Mouse (Mus musculus) left cerebral cortex, postnatal 10 days (tissue): ENCODE measurements around the gene Tnfaip6. TPM values are rescaled to one million over a fixed set of nuclear protein-coding genes. Genes with fewer than 3 reads are reported as not detected.

Experiments used
- total RNA-seq, 2 experiments: library from RNA; stranded (reverse); gene quantifications; 2 replicates each; pipeline ENCODE4 v1.2.3; 2021

Tnfaip6 gene
- total RNA-seq, 2 experiments from 2014 or later, result 0.84 to 1.5 TPM

Other genes with a start within 250 kb of the Tnfaip6 start
- gene Rbm43, start 102.8 kb upstream of the Tnfaip6 start, total RNA-seq, result 10 to 100 TPM; 17.8 to 18.2 TPM
- 1 to 10 TPM; 1.2 to 2.5 TPM for gene Nmi, start 64.5 kb upstream of the Tnfaip6 start, total RNA-seq
- gene Rif1, start 34.8 kb downstream of the Tnfaip6 start, total RNA-seq, result 10 to 100 TPM; 16.2 to 23.2 TPM